Mouse (Mus musculus) monocyte, adult 59 days (primary cell): ENCODE data around the gene Psmd1. TPM values are rescaled to one million over a fixed set of nuclear protein-coding genes. Genes with fewer than 3 reads are reported as not detected.

ENCODE experiments used
- total RNA-seq, 2 experiments: library from RNA; stranded (reverse); gene quantifications; one replicate each; pipeline ENCODE4 v1.2.4; 2023

Psmd1 gene
- 10 to 100 TPM; 42.7 to 45.2 TPM for total RNA-seq

GRCm38 (mm10) chr1:86064271-86064991 lies at the start of gene Psmd1:
Gene Psmd1 (plus strand): TSS chr1:86064387.

GRCm38 (mm10) chr1:86016516-86016915 lies 47.7 kb upstream of the Psmd1 start, which contains the start of gene Spata3:
Gene Spata3 (plus strand): TSS chr1:86016816.

GRCm38 (mm10) chr1:86045848-86046805 lies 18.1 kb upstream of the Psmd1 start, which contains the start of gene 2810459M11Rik:
Gene 2810459M11Rik (plus strand): TSS chr1:86045863.

GRCm38 (mm10) chr1:86111779-86112178 lies 47.6 kb downstream of the Psmd1 start, which contains the start of gene Htr2b:
Gene Htr2b (minus strand): TSS chr1:86111970.

GRCm38 (mm10) chr1:86133337-86133736 lies 69.2 kb downstream of the Psmd1 start, which contains the start of gene Gm21972:
Gene Gm21972 (plus strand): TSS chr1:86133637.

GRCm38 (mm10) chr1:86154133-86154823 lies 90.1 kb downstream of the Psmd1 start, which contains the start of gene Armc9:
Gene Armc9 (plus strand): TSS chr1:86154780.

Other genes with a start within 250 kb of the Psmd1 start
- 100 to 1,000 TPM; 186 to 198 TPM for gene Itm2c, start 170.1 kb upstream of the Psmd1 start, total RNA-seq
- under 1 TPM in 1 of 2 experiments, not detected in 1; 0.58 TPM for gene 4933407L21Rik, start 135.9 kb upstream of the Psmd1 start, total RNA-seq
- gene Gpr55, start 103.4 kb upstream of the Psmd1 start, total RNA-seq, result under 1 TPM; 0.26 to 0.30 TPM
- not detected for gene Spata3, start 47.6 kb upstream of the Psmd1 start, total RNA-seq
- gene 2810459M11Rik, start 18.5 kb upstream of the Psmd1 start, total RNA-seq, result not detected
- not detected for gene Htr2b, start 47.6 kb downstream of the Psmd1 start, total RNA-seq
- gene Gm21972, start 69.2 kb downstream of the Psmd1 start, total RNA-seq, result not detected
- 1 to 10 TPM; 4.1 to 5.0 TPM for gene Armc9, start 90.4 kb downstream of the Psmd1 start, total RNA-seq
- gene B3gnt7, start 238.4 kb downstream of the Psmd1 start, total RNA-seq, result under 1 TPM; 0.73 to 0.85 TPM